Mouse (Mus musculus) liver, embryonic 14.5 days (tissue): Measurements from ENCODE around the gene Erbin. TPM values are rescaled to one million over a fixed set of nuclear protein-coding genes. Genes with fewer than 3 reads are reported as not detected.

ENCODE experiments used
- ATAC-seq: fragments of 200-750 bp; cut with Nextera tagmentation; 2 replicates; pipeline ENCODE4 v1.8.0; 2017; ENCODE audit warnings: moderate number of reproducible peaks, mild to moderate bottlenecking, moderate library complexity; ENCODE audit not compliant: insufficient read depth
- DNase-seq, 3 experiments: peaks; one replicate each; pipeline ENCODE4 v3.0.0-alpha.2; 2012 to 2013; ENCODE audit warnings: low read depth in 3 of 3, low spot score in 3 of 3
- H3K27ac ChIP-seq: fragments of 300-500 bp; sonication (generic); 2 replicates; pipeline ENCODE4 v1.5.1; 2014; ENCODE audit warnings: moderate library complexity, mild to moderate bottlenecking, control low read depth, inconsistent platforms
- H3K27me3 ChIP-seq: fragments of 300-500 bp; sonication (generic); 2 replicates; pipeline ENCODE4 v1.6.1; 2014; ENCODE audit warnings: mild to moderate bottlenecking, low read length, moderate library complexity; ENCODE audit not compliant: control insufficient read depth, insufficient read depth
- H3K36me3 ChIP-seq: fragments of 300-500 bp; sonication (generic); replicated peaks from 2 replicates; pipeline ENCODE4 v1.6.1; 2014; ENCODE audit warnings: low read depth; ENCODE audit not compliant: control insufficient read depth, insufficient read depth
- H3K4me1 ChIP-seq, 2 experiments: fragments of 200-500 bp in 1 of 2; fragments of 300-500 bp in 1 of 2; sonication (generic) in 1 of 2; replicated peaks; 2 replicates each; pipeline ENCODE4 v1.6.1; 2012 to 2014; ENCODE audit warnings: antibody characterized with exemption in 1 of 2, inconsistent platforms in 1 of 2, low read length in 1 of 2; ENCODE audit not compliant: control insufficient read depth in 2 of 2, insufficient read depth in 2 of 2
- H3K4me2 ChIP-seq: fragments of 300-500 bp; sonication (generic); 2 replicates; pipeline ENCODE4 v1.6.1; 2014; ENCODE audit warnings: low read depth, mild to moderate bottlenecking, control low read depth, moderate library complexity
- H3K4me3 ChIP-seq, 2 experiments: fragments of 200-500 bp in 1 of 2; fragments of 300-500 bp in 1 of 2; sonication (generic) in 1 of 2; 2 replicates each; pipeline ENCODE4 v1.5.1; 2012 to 2014; ENCODE audit warnings: low read depth in 2 of 2, low read length in 2 of 2, mild to moderate bottlenecking in 2 of 2, control low read depth in 1 of 2, inconsistent platforms in 1 of 2, moderate library complexity in 1 of 2; ENCODE audit not compliant: insufficient read depth in 1 of 2
- H3K9ac ChIP-seq: fragments of 300-500 bp; sonication (generic); replicated peaks from 2 replicates; pipeline ENCODE4 v1.6.1; 2014; ENCODE audit warnings: mild to moderate bottlenecking, control low read depth, moderate library complexity
- H3K9me3 ChIP-seq: fragments of 300-500 bp; sonication (generic); 2 replicates; pipeline ENCODE4 v1.6.1; 2016; ENCODE audit warnings: low read length, mixed read lengths; ENCODE audit not compliant: control insufficient read depth
- CTCF ChIP-seq: IDR thresholded peaks from 2 replicates; pipeline ENCODE4 v1.5.1; 2016; ENCODE audit warnings: antibody characterized with exemption, low read depth, control low read depth
- EP300 ChIP-seq: IDR thresholded peaks from 2 replicates; pipeline ENCODE4 v1.6.1; 2016; ENCODE audit warnings: antibody characterized with exemption, low read depth
- WGBS: fragments of 180-500 bp; shearing (Covaris S2); extraction: QIAGEN DNeasy Blood & Tissue Kit; methylation state at CpG from one replicate; pipeline ENCODE4 v1.1.7; 2014; ENCODE audit not compliant: insufficient replicate concordance; 5-methylcytosine and 5-hydroxymethylcytosine counted together
- polyA plus RNA-seq, 2 experiments: library from polyadenylated mRNA; depleted of rRNA in 1 of 2; stranded (reverse) in 1 of 2; unstranded in 1 of 2; fragments of >200 nt; fragmentation: Nextera tagmentation in 1 of 2; extraction: Ambion mirVana in 1 of 2; gene quantifications; 2 replicates each; pipeline versions ENCODE4 v1.2.1 to v1.2.3; 2012 to 2014

Erbin gene
- polyA plus RNA-seq, 2 experiments: 5.5 to 7.5 TPM

GRCm38 (mm10) chr13:103963094-103963493 lies 42.8 kb upstream of the Erbin start:
- Histone ChIP-seq H3K36me3 (no peaks in the 10 kb centered on the region), H3K4me2 (no peak overlapping the region), H3K4me1 (peaks cover 0 to 2% of the 10 kb centered on the region in 2 experiments; a peak in 1 of 4 replicates), H3K4me3 (no peak overlapping the region), H3K27ac (no peak overlapping the region), H3K9ac (no peak overlapping the region), H3K27me3 (no peaks in the 10 kb centered on the region), H3K9me3 (no peaks in the 10 kb centered on the region)
- TF ChIP-seq EP300: no peak
- no peak for TF ChIP-seq CTCF
- ATAC-seq (no peak), DNase-seq (no peak)
- 45% methylated on average over 2 of the region's 2 CpGs for WGBS

- TF ChIP-seq CTCF (no peak), EP300 (no peak)
- Histone ChIP-seq H3K4me1 (peaks cover 0 to 2% of the 10 kb centered on the region in 2 experiments; a peak in 1 of 4 replicates), H3K9ac (no peak overlapping the region), H3K4me2 (no peak overlapping the region), H3K9me3 (no peaks in the 10 kb centered on the region), H3K4me3 (no peak overlapping the region), H3K36me3 (no peaks in the 10 kb centered on the region), H3K27ac (no peak overlapping the region), H3K27me3 (no peaks in the 10 kb centered on the region)
- DNase-seq (no peak), ATAC-seq (no peak)
- WGBS: 81% methylated on average over 5 of the region's 5 CpGs
Observed at GRCm38 (mm10) chr13:103959841-103960240, 39.5 kb upstream of the Erbin start.

DNA sequence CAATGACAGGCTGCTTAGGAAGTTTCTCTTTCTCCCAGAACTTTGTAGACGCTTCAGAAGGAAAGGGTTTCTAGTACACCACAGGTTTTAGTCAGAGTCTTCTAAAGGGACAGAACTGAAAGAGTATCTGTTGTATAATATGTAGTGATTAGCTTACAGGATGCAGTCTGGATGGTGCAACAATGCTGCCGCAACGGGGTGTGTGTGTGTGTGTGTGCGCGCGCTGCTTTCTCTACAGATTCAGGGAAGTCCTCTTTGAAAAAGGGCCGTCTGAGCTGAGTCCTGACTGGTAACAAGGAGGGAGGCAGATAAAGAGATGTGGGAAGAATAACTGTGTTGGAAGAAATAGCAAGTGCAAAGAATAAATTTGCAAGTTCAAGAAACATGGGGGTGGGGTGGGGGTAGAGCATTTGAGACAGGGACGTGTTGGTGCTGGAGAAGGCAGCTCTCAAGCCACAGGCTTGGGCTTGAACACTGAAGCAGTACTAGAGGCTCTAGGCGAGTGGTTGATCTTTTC lies 38.4 kb upstream of the Erbin start:
- DNase-seq: no peak
- Histone ChIP-seq H3K9me3 (no peaks in the 10 kb centered on the region), H3K27ac (no peak overlapping the region), H3K36me3 (no peaks in the 10 kb centered on the region), H3K4me3 (no peak overlapping the region), H3K27me3 (no peaks in the 10 kb centered on the region), H3K4me1 (peaks cover 0 to 2% of the 10 kb centered on the region in 2 experiments; a peak in 1 of 4 replicates), H3K4me2 (no peak overlapping the region), H3K9ac (no peak overlapping the region)
- WGBS: 67% methylated on average over 9 of the region's 9 CpGs
- TF ChIP-seq EP300: no peak
- TF ChIP-seq CTCF: no peak
- no peak for ATAC-seq

DNA sequence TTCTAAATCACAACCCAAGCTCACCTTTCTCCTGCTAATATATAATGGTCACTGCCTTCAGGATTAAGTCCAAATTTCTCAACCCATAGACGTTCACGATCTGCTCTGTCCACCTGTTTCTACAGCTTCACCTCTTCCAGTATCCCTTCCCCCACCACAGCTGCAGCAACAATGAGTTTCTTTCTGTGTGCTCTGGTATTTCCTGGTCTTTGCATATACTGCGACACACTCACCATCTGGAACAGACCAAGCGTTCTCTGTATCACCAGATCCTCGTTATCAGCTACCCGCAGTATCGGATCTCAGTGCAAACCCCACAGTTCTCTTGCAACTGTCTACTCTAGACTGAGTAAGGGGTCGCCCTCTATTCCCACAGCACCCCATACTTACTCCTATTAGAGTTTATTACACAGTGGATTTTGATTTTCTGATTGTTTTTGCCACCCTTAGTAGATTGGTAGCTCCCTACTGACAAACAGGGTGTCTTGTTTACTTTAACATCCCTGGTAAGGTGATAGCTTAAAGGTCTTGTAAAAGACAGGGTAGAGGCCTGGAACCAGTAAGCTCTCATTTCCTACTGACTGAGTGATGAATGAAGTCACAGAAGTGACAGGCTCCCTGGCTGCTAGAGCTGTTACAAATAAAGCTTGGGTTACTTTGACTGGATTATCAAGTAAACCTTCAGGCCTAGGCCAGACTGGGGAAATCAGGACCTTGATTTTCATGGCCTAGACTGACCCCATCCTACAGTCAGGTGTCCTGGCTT lies 37.0 kb upstream of the Erbin start:
- Histone ChIP-seq H3K27me3 (no peaks in the 10 kb centered on the region), H3K36me3 (no peaks in the 10 kb centered on the region), H3K9me3 (no peaks in the 10 kb centered on the region), H3K4me1 (peaks cover 0 to 2% of the 10 kb centered on the region in 2 experiments; a peak in 1 of 4 replicates), H3K27ac (no peak overlapping the region), H3K4me2 (no peak overlapping the region), H3K4me3 (no peak overlapping the region), H3K9ac (no peak overlapping the region)
- ATAC-seq (no peak), DNase-seq (no peak)
- TF ChIP-seq EP300 (no peak), CTCF (no peak)
- 16% methylated on average over 8 of the region's 8 CpGs for whole genome bisulfite sequencing

GRCm38 (mm10) chr13:103955652-103956051 lies 35.3 kb upstream of the Erbin start:
- no peaks in the 10 kb centered on the region for H3K27me3 ChIP-seq
- H3K27ac ChIP-seq: no peak overlapping the region
- H3K4me3 ChIP-seq: no peak overlapping the region
- 20% methylated on average over 2 of the region's 2 CpGs for WGBS
- DNase-seq (no peak), ATAC-seq (no peak)
- TF ChIP-seq CTCF (no peak), EP300 (no peak)
- H3K9ac ChIP-seq: no peak overlapping the region
- H3K9me3 ChIP-seq: no peaks in the 10 kb centered on the region
- H3K36me3 ChIP-seq: no peaks in the 10 kb centered on the region
- peaks cover 0 to 2% of the 10 kb centered on the region in 2 experiments; a peak in 1 of 4 replicates for H3K4me1 ChIP-seq
- H3K4me2 ChIP-seq: no peak overlapping the region
